Mouse (Mus musculus): ENCODE measurements around the gene Tbc1d8. TPM values are rescaled to one million over a fixed set of nuclear protein-coding genes. Genes with fewer than 3 reads are reported as not detected.

The Tbc1d8 gene
- total and polyA plus RNA-seq, 3 experiments, result 1.5 to 2.4 TPM; not detected in 1

- Histone ChIP-seq H3K9me3 (replicated peaks; ENCODE audit: insufficient read depth, low read length) (no peaks in the 10 kb centered on the region), H3K36me3 (ENCODE audit: control insufficient read depth in 1 of 2, insufficient read depth in 2 of 2, low read length in 2 of 2) (no peaks in the 10 kb centered on the region), H3K4me1 (ENCODE audit: control insufficient read depth in 1 of 2, insufficient read depth in 2 of 2, low read length in 2 of 2) (no peaks in the 10 kb centered on the region), H3K27me3 (ENCODE audit: control insufficient read depth in 1 of 2, insufficient read depth in 2 of 2, low read length in 2 of 2) (peaks cover 6% of the 10 kb centered on the region in 2 experiments), H3K4me3 (ENCODE audit: control insufficient read depth in 1 of 2, insufficient read depth in 1 of 2, low read depth in 2 of 2, low read length in 2 of 2) (no peak overlapping the region), H3K27ac (ENCODE audit: control insufficient read depth, low read depth, low read length) (no peak overlapping the region), H3K79me2 (ENCODE audit: control insufficient read depth, insufficient read depth, low read length, poor library complexity) (no peaks in the 10 kb centered on the region), H3K9ac (ENCODE audit: control insufficient read depth, low read depth, low read length, poor library complexity, severe bottlenecking) (no peak overlapping the region)
- DNase-seq (ENCODE audit: low read depth, low spot score), result no peak
- TF ChIP-seq SIN3A (IDR thresholded peaks at IDR 0.05; ENCODE audit: low read length) (no peak), NRF1 (IDR thresholded peaks at IDR 0.05; ENCODE audit: insufficient read depth, low read depth, low read length, poor library complexity, severe bottlenecking) (no peak), BHLHE40 (IDR thresholded peaks at IDR 0.05; ENCODE audit: borderline replicate concordance, low read depth, low read length) (no peak), MAFK (IDR thresholded peaks at IDR 0.05; ENCODE audit: borderline replicate concordance, low read depth, low read length) (no peak), CHD1 (IDR thresholded peaks at IDR 0.05; ENCODE audit: low read depth, low read length) (no peak), GABPA (IDR thresholded peaks at IDR 0.05; ENCODE audit: low read depth, low read length) (no peak), MXI1 (IDR thresholded peaks at IDR 0.05; ENCODE audit: low read depth, low read length) (no peak), TBP (IDR thresholded peaks at IDR 0.05; ENCODE audit: low read depth, low read length) (no peak), ELF1 (IDR thresholded peaks at IDR 0.05; ENCODE audit: low read depth, low read length) (no peak), E2F4 (IDR thresholded peaks at IDR 0.05; ENCODE audit: borderline replicate concordance, low read depth, low read length) (no peak), JUND (IDR thresholded peaks at IDR 0.05; ENCODE audit: low read depth, low read length) (no peak), MAZ (IDR thresholded peaks at IDR 0.05; ENCODE audit: low read depth, low read length) (no peak), USF2 (IDR thresholded peaks at IDR 0.05; ENCODE audit: borderline replicate concordance in 1 of 2, insufficient read depth in 1 of 2, low read depth in 1 of 2, low read length in 2 of 2) (no peak), TCF12 (IDR thresholded peaks at IDR 0.05; ENCODE audit: low read depth, low read length) (no peak), MAX (IDR thresholded peaks at IDR 0.05; ENCODE audit: low read length) (no peak), ZNF384 (IDR thresholded peaks at IDR 0.05; ENCODE audit: low read depth, low read length) (no peak), UBTF (IDR thresholded peaks at IDR 0.05; ENCODE audit: borderline replicate concordance, insufficient read depth, low read depth, low read length) (no peak), NELFE (IDR thresholded peaks at IDR 0.05; ENCODE audit: low read depth, low read length) (no peak)
Observed at GRCm38 (mm10) chr1:39502817-39503633, 24.5 kb upstream of the Tbc1d8 start.

DNA sequence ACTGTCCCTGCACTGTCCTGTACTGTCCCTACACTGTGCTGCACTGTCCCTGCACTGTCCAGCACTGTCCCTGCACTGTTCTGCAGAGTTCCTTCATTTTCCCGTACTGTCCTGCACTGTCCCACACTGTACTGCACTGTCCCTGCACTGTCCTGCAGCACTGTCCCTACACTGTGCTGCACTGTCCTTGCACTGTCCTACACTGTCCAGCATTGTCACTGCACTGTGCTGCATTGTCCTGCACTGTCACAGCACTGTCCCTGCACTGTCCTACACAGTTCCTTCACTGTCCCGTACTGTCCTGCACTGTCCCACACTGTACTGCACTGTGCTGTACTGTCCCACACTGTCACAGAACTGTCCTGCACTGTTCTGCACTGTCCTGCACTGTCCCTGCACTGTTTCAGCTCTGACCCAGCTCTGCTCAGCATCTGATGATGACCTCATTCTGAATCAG is 21.0 kb upstream of the Tbc1d8 start:
- TF ChIP-seq ZC3H11A (IDR thresholded peaks at IDR 0.05; ENCODE audit: low read depth, low read length), result no peak
- no peak for TF ChIP-seq MAZ (IDR thresholded peaks at IDR 0.05; ENCODE audit: low read depth, low read length)
- TF ChIP-seq POLR2AphosphoS2 (IDR thresholded peaks at IDR 0.05; ENCODE audit: low read length), result no peak
- TF ChIP-seq GATA1 (IDR thresholded peaks at IDR 0.05; ENCODE audit: low read depth, low read length), result no peak
- no peak for TF ChIP-seq SIN3A (IDR thresholded peaks at IDR 0.05; ENCODE audit: low read length)
- TF ChIP-seq CHD2 (IDR thresholded peaks at IDR 0.05; ENCODE audit: low read length), result no peak
- TF ChIP-seq HCFC1 (IDR thresholded peaks at IDR 0.05; ENCODE audit: low read depth, low read length), result no peak
- no peak for TF ChIP-seq USF1 (IDR thresholded peaks at IDR 0.05; ENCODE audit: low read depth, low read length)
- TF ChIP-seq UBTF (IDR thresholded peaks at IDR 0.05; ENCODE audit: borderline replicate concordance, insufficient read depth, low read depth, low read length), result no peak
- no peak for TF ChIP-seq GABPA (IDR thresholded peaks at IDR 0.05; ENCODE audit: low read depth, low read length)
- no peak for TF ChIP-seq BHLHE40 (IDR thresholded peaks at IDR 0.05; ENCODE audit: borderline replicate concordance, low read depth, low read length)
- no peak for TF ChIP-seq MAFK (IDR thresholded peaks at IDR 0.05; ENCODE audit: borderline replicate concordance, low read depth, low read length)
- TF ChIP-seq MYB (IDR thresholded peaks at IDR 0.05; ENCODE audit: low read depth, low read length), result no peak
- no peak for TF ChIP-seq RCOR1 (IDR thresholded peaks at IDR 0.05; ENCODE audit: low read depth, low read length)
- no peak for TF ChIP-seq MAX (IDR thresholded peaks at IDR 0.05; ENCODE audit: low read length)
- TF ChIP-seq ELF1 (IDR thresholded peaks at IDR 0.05; ENCODE audit: low read depth, low read length), result no peak
- no peak; the same call in 1 of the 2 replicates for TF ChIP-seq POLR2AphosphoS5 (IDR thresholded peaks at IDR 0.05; ENCODE audit: borderline replicate concordance, low read depth, low read length)
- no peak for TF ChIP-seq ZMIZ1 (IDR thresholded peaks at IDR 0.05; ENCODE audit: low read depth, low read length)
- TF ChIP-seq EP300 (IDR thresholded peaks at IDR 0.05; ENCODE audit: low read depth in 1 of 2, low read length in 2 of 2), result no peak
- Histone ChIP-seq H3K79me2 (ENCODE audit: control insufficient read depth, insufficient read depth, low read length, poor library complexity) (no peaks in the 10 kb centered on the region), H3K27me3 (ENCODE audit: control insufficient read depth in 1 of 2, insufficient read depth in 2 of 2, low read length in 2 of 2) (peaks cover 2% of the 10 kb centered on the region in 2 experiments; a peak in 3 of 4 replicates), H3K36me3 (ENCODE audit: control insufficient read depth in 1 of 2, insufficient read depth in 2 of 2, low read length in 2 of 2) (no peaks in the 10 kb centered on the region), H3K9ac (ENCODE audit: control insufficient read depth, low read depth, low read length, poor library complexity, severe bottlenecking) (no peak overlapping the region), H3K4me3 (ENCODE audit: control insufficient read depth in 1 of 2, insufficient read depth in 1 of 2, low read depth in 2 of 2, low read length in 2 of 2) (no peak overlapping the region), H3K9me3 (replicated peaks; ENCODE audit: insufficient read depth, low read length) (no peaks in the 10 kb centered on the region), H3K27ac (ENCODE audit: control insufficient read depth, low read depth, low read length) (no peak overlapping the region), H3K4me1 (ENCODE audit: control insufficient read depth in 1 of 2, insufficient read depth in 2 of 2, low read length in 2 of 2) (no peaks in the 10 kb centered on the region)
- DNase-seq (ENCODE audit: low read depth, low spot score), result no peak
